Mouse (Mus musculus) kidney, adult 2 months (tissue): Measurements from ENCODE around the gene Mlh1.

Experiments used
- CTCF ChIP-seq: fragments of 200-500 bp; conservative IDR thresholded peaks from 2 replicates; pipeline ENCODE4 v1.5.1; 2011; ENCODE audit warnings: low read depth, mild to moderate bottlenecking, control low read depth, low read length, moderate library complexity, mixed read lengths; ENCODE audit not compliant: insufficient read depth, insufficient read length
- POLR2A ChIP-seq: fragments of 200-500 bp; IDR thresholded peaks from one replicate; pipeline ENCODE4 v1.6.1; 2011; ENCODE audit warnings: low read depth, low read length, control low read depth

DNA sequence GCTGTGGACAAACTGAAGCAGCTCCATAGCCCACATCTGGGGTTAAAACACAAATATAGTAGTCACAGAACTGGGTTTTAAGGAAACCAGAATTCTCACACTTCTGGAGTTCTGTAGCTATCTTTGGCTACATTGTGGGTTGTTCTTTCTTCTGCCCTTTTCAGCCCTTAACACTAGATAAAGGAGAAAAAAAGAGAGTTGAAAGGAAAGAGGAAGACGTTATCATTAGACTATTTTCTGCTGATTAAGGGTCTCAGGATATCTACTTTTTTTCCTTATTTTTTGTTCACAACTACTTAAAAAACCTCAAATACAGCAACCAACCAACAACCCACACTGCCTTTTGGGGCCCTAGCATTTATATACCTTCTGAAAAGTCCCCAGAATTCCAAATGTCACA, 73.3 kb downstream of the Mlh1 start:
- TF ChIP-seq POLR2A (no peak), CTCF (no peak)
